Mouse (Mus musculus): ENCODE measurements at regions not wholly inside any gene's neighbourhood (a gene's known extent, or its start where the extent isn't known, plus 50 kb on each side); places are given as distances from the start of the nearest gene placed in this dataset.

GRCm38 (mm10) chr2:75061456-75062188 is 236.0 kb downstream of the Mtx2 start:
- TF ChIP-seq CEBPB (IDR thresholded peaks at IDR 0.05; ENCODE audit: low read depth), result no peak
- TF ChIP-seq CTCF (IDR thresholded peaks at IDR 0.05; ENCODE audit: control insufficient read depth, insufficient read depth, insufficient read length), result no peak
- TF ChIP-seq MAX (IDR thresholded peaks at IDR 0.05), result no peak
- TF ChIP-seq FOSL1 (IDR thresholded peaks at IDR 0.05; ENCODE audit: insufficient read depth, low read length, poor library complexity, severe bottlenecking), result no peak
- no peak for TF ChIP-seq USF1 (IDR thresholded peaks at IDR 0.05; ENCODE audit: low read depth)

Data from C2C12 (cell line).